Mouse (Mus musculus): ENCODE measurements around the gene Vapa.

GRCm38 (mm10) chr17:65647961-65648360 is 34.6 kb upstream of the Vapa start:
- TF ChIP-seq POLR2A (IDR thresholded peaks at IDR 0.05; ENCODE audit: low read depth, low read length) (no peak), CTCF (IDR thresholded peaks at IDR 0.05; ENCODE audit: extremely low read depth, insufficient read length, insufficient replicate concordance, low read depth, low read length) (no peak)

Measured in small intestine, adult 2 months (tissue).